Mouse (Mus musculus) limb, embryonic 13.5 days (tissue): ENCODE measurements around the gene Adamtsl5. TPM values are rescaled to one million over a fixed set of nuclear protein-coding genes. Genes with fewer than 3 reads are reported as not detected.

ENCODE experiments used
- ATAC-seq: fragments of 200-750 bp; cut with Nextera tagmentation; 2 replicates; pipeline ENCODE4 v1.8.0; 2017; ENCODE audit warnings: low read depth, moderate number of reproducible peaks, moderate TSS enrichment; ENCODE audit not compliant: low FRiP score
- H3K27ac ChIP-seq: fragments of 300-500 bp; sonication (generic); 2 replicates; pipeline ENCODE4 v1.5.1; 2015; ENCODE audit warnings: inconsistent platforms, mild to moderate bottlenecking, moderate library complexity
- H3K27me3 ChIP-seq: fragments of 300-500 bp; sonication (generic); 2 replicates; pipeline ENCODE4 v1.6.1; 2015; ENCODE audit warnings: mild to moderate bottlenecking, inconsistent platforms
- H3K36me3 ChIP-seq: fragments of 300-500 bp; sonication (generic); 2 replicates; pipeline ENCODE4 v1.6.1; 2015; ENCODE audit warnings: inconsistent platforms, mild to moderate bottlenecking, moderate library complexity
- H3K4me1 ChIP-seq: fragments of 300-500 bp; sonication (generic); 2 replicates; pipeline ENCODE4 v1.6.1; 2015; ENCODE audit warnings: inconsistent platforms
- H3K4me2 ChIP-seq: fragments of 300-500 bp; sonication (generic); replicated peaks from 2 replicates; pipeline ENCODE4 v1.6.1; 2015; ENCODE audit warnings: inconsistent platforms, mild to moderate bottlenecking, moderate library complexity
- H3K4me3 ChIP-seq: fragments of 300-500 bp; sonication (generic); 2 replicates; pipeline ENCODE4 v1.5.1; 2015; ENCODE audit warnings: moderate library complexity, mild to moderate bottlenecking, inconsistent platforms
- H3K9ac ChIP-seq: fragments of 300-500 bp; sonication (generic); 2 replicates; pipeline ENCODE4 v1.6.1; 2015; ENCODE audit warnings: mild to moderate bottlenecking, inconsistent platforms
- H3K9me3 ChIP-seq: fragments of 300-500 bp; sonication (generic); 2 replicates; pipeline ENCODE4 v1.6.1; 2016; ENCODE audit warnings: inconsistent platforms
- WGBS: fragments of 180-500 bp; shearing (Covaris S2); methylation state at CpG from one replicate; pipeline ENCODE4 v1.1.7; 2015; 5-methylcytosine and 5-hydroxymethylcytosine counted together
- polyA plus RNA-seq: library from polyadenylated mRNA; unstranded; fragments of >200 nt; fragmentation: Nextera tagmentation; extraction: Ambion mirVana; gene quantifications from 2 replicates; pipeline ENCODE4 v1.2.1, GENCODE M21; 2015

The Adamtsl5 gene
- polyA plus RNA-seq, 1 experiment from 2014 or later = 2.0 TPM

GRCm38 (mm10) chr10:80313627-80314201, 34.5 kb downstream of the Adamtsl5 start:
- WGBS = 43% methylated on average over 20 of the region's 20 CpGs
- no peak for ATAC-seq
- Histone ChIP-seq H3K4me1 (peaks cover under 1% of the 10 kb centered on the region; the same call in 1 of the 2 replicates), H3K4me3 (no peak overlapping the region), H3K4me2 (no peak overlapping the region), H3K9ac (peak overlapping the region; percentile 35; the same call in 1 of the 2 replicates), H3K27me3 (peaks cover 91% of the 10 kb centered on the region), H3K27ac (no peak overlapping the region), H3K36me3 (peaks cover 14% of the 10 kb centered on the region), H3K9me3 (no peaks in the 10 kb centered on the region)

GRCm38 (mm10) chr10:80312586-80313504, 35.4 kb downstream of the Adamtsl5 start:
- Histone ChIP-seq H3K4me1 (no peaks in the 10 kb centered on the region), H3K4me2 (no peak overlapping the region), H3K27me3 (peaks cover 95% of the 10 kb centered on the region), H3K4me3 (no peak overlapping the region), H3K9me3 (no peaks in the 10 kb centered on the region), H3K36me3 (peaks cover 7% of the 10 kb centered on the region), H3K9ac (0 out of 2 replicates have a peak overlapping the region, but pooled peaks have one; percentile 35), H3K27ac (no peak overlapping the region)
- no peak for ATAC-seq
- WGBS = 64% methylated on average over 54 of the region's 54 CpGs

- Histone ChIP-seq H3K27me3 (peaks cover 95% of the 10 kb centered on the region), H3K27ac (no peak overlapping the region)
Measured at GRCm38 (mm10) chr10:80311560-80311959, 36.7 kb downstream of the Adamtsl5 start.

GRCm38 (mm10) chr10:80304862-80305261, 43.4 kb downstream of the Adamtsl5 start:
- Histone ChIP-seq H3K4me2 (peak overlapping the region; percentile 35; the same call in 1 of the 2 replicates), H3K4me3 (peak overlapping the region; percentile 12; the same call in 1 of the 2 replicates), H3K27ac (no peak overlapping the region), H3K9me3 (no peaks in the 10 kb centered on the region), H3K4me1 (peaks cover 6% of the 10 kb centered on the region; the same call in 1 of the 2 replicates), H3K9ac (no peak overlapping the region), H3K36me3 (no peaks in the 10 kb centered on the region; the same call in none of the 2 replicates), H3K27me3 (peaks cover 94% of the 10 kb centered on the region)
- 12% methylated on average over 25 of the region's 25 CpGs for WGBS
- ATAC-seq = no peak

More at GRCm38 (mm10) chr10:80311560-80311959, 36.7 kb downstream of the Adamtsl5 start:
- Histone ChIP-seq H3K9ac (no peak overlapping the region), H3K36me3 (no peaks in the 10 kb centered on the region; the same call in none of the 2 replicates), H3K4me1 (no peaks in the 10 kb centered on the region), H3K4me2 (no peak overlapping the region), H3K9me3 (no peaks in the 10 kb centered on the region), H3K4me3 (no peak overlapping the region)
- 87% methylated on average over 16 of the region's 16 CpGs for WGBS
- no peak for ATAC-seq

- Histone ChIP-seq H3K9ac (no peak overlapping the region), H3K4me2 (peak overlapping the region; percentile 35; the same call in 1 of the 2 replicates), H3K36me3 (no peaks in the 10 kb centered on the region; the same call in none of the 2 replicates), H3K4me1 (peaks cover 8% of the 10 kb centered on the region; the same call in 1 of the 2 replicates), H3K27me3 (peaks cover 95% of the 10 kb centered on the region), H3K27ac (no peak overlapping the region), H3K4me3 (peak overlapping the region; percentile 12; the same call in 1 of the 2 replicates), H3K9me3 (no peaks in the 10 kb centered on the region)
- ATAC-seq = no peak
- WGBS = 18% methylated on average over 12 of the region's 12 CpGs
Measured at GRCm38 (mm10) chr10:80304458-80304857, 43.8 kb downstream of the Adamtsl5 start.

- H3K9ac ChIP-seq = no peak overlapping the region
- peaks cover 99% of the 10 kb centered on the region for H3K27me3 ChIP-seq
- H3K36me3 ChIP-seq = no peaks in the 10 kb centered on the region
- no peaks in the 10 kb centered on the region for H3K9me3 ChIP-seq
- H3K4me3 ChIP-seq = no peak overlapping the region
- H3K4me1 ChIP-seq = peaks cover 16% of the 10 kb centered on the region; the same call in 1 of the 2 replicates
- no peak overlapping the region for H3K27ac ChIP-seq
- H3K4me2 ChIP-seq = no peak overlapping the region
- no peak for ATAC-seq
- 11% methylated on average over 9 of the region's 9 CpGs for WGBS
Measured at GRCm38 (mm10) chr10:80302471-80302881, 45.7 kb downstream of the Adamtsl5 start.

- Histone ChIP-seq H3K27ac (no peak overlapping the region), H3K4me2 (no peak overlapping the region), H3K27me3 (peaks cover 99% of the 10 kb centered on the region), H3K4me3 (no peak overlapping the region), H3K36me3 (no peaks in the 10 kb centered on the region), H3K9me3 (no peaks in the 10 kb centered on the region), H3K4me1 (peaks cover 16% of the 10 kb centered on the region; the same call in 1 of the 2 replicates), H3K9ac (no peak overlapping the region)
- 54% methylated on average over 5 of the region's 5 CpGs for WGBS
- ATAC-seq = no peak
Measured at GRCm38 (mm10) chr10:80302082-80302355, 46.2 kb downstream of the Adamtsl5 start.

GRCm38 (mm10) chr10:80301256-80302081, 46.7 kb downstream of the Adamtsl5 start:
- no peak overlapping the region for H3K4me3 ChIP-seq
- H3K27me3 ChIP-seq = peaks cover 98% of the 10 kb centered on the region
- H3K4me2 ChIP-seq = no peak overlapping the region
- no peaks in the 10 kb centered on the region for H3K36me3 ChIP-seq
- no peaks in the 10 kb centered on the region for H3K9me3 ChIP-seq
- H3K27ac ChIP-seq = no peak overlapping the region
- 78% methylated on average over 10 of the region's 10 CpGs for WGBS
- no peak for ATAC-seq
- H3K9ac ChIP-seq = peak overlapping the region; percentile 4; the same call in 1 of the 2 replicates
- H3K4me1 ChIP-seq = peaks cover 22% of the 10 kb centered on the region

- H3K36me3 ChIP-seq = no peaks in the 10 kb centered on the region
- peaks cover 91% of the 10 kb centered on the region for H3K27me3 ChIP-seq
- H3K4me2 ChIP-seq = no peak overlapping the region
- H3K27ac ChIP-seq = no peak overlapping the region
- no peak overlapping the region; the same call in 1 of the 2 replicates for H3K9ac ChIP-seq
- peaks cover 28% of the 10 kb centered on the region for H3K4me1 ChIP-seq
- H3K4me3 ChIP-seq = no peak overlapping the region
- H3K9me3 ChIP-seq = no peaks in the 10 kb centered on the region
- no peak for ATAC-seq
- 25% methylated on average over 11 of the region's 11 CpGs for WGBS
Measured at GRCm38 (mm10) chr10:80300672-80301181, 47.5 kb downstream of the Adamtsl5 start.

- Histone ChIP-seq H3K9me3 (no peaks in the 10 kb centered on the region), H3K4me3 (no peak overlapping the region), H3K9ac (no peak overlapping the region), H3K4me1 (peaks cover 37% of the 10 kb centered on the region), H3K4me2 (peak overlapping the region; percentile 59; the same call in 1 of the 2 replicates), H3K27me3 (peaks cover 82% of the 10 kb centered on the region), H3K27ac (no peak overlapping the region), H3K36me3 (peaks cover 3% of the 10 kb centered on the region)
- WGBS = 54% methylated on average over 10 of the region's 10 CpGs
- no peak for ATAC-seq
Measured at GRCm38 (mm10) chr10:80299824-80300223, 48.4 kb downstream of the Adamtsl5 start.

GRCm38 (mm10) chr10:80299301-80299700, 48.9 kb downstream of the Adamtsl5 start:
- peak overlapping the region; percentile 59 for H3K4me2 ChIP-seq
- H3K36me3 ChIP-seq = peaks cover 8% of the 10 kb centered on the region
- H3K9ac ChIP-seq = peak overlapping the region; percentile 58
- H3K4me1 ChIP-seq = peaks cover 40% of the 10 kb centered on the region
- H3K27me3 ChIP-seq = peaks cover 77% of the 10 kb centered on the region
- peak overlapping the region; percentile 37 for H3K4me3 ChIP-seq
- 14% methylated on average over 15 of the region's 15 CpGs for WGBS
- H3K27ac ChIP-seq = no peak overlapping the region
- no peak for ATAC-seq
- no peaks in the 10 kb centered on the region for H3K9me3 ChIP-seq
